Mouse (Mus musculus) adrenal gland, postnatal 36 days (tissue): Measurements from ENCODE around the gene Pigb. TPM values are rescaled to one million over a fixed set of nuclear protein-coding genes. Genes with fewer than 3 reads are reported as not detected.

Source experiments
- DNase-seq, 2 experiments: peaks; one replicate each; pipeline ENCODE4 v3.0.0; 2021; ENCODE audit warnings: mixed read lengths in 1 of 2
- total RNA-seq, 2 experiments: library from RNA; stranded (reverse); gene quantifications; 2 replicates each; pipeline ENCODE4 v1.2.3; 2021

Gene Pigb
- total RNA-seq, 2 experiments from 2014 or later = 12.2 to 15.5 TPM

GRCm38 (mm10) chr9:73045711-73046110, 5.5 kb upstream of the Pigb start:
- DNase-seq = no peak

GRCm38 (mm10) chr9:73045204-73045603, 5.0 kb upstream of the Pigb start:
- no peak for DNase-seq

- DNase-seq = peak; percentile 87 to 93
These were observed 4.2 kb upstream of the Pigb start, which contains the start of gene Rab27a for GRCm38 (mm10) chr9:73044146-73045079. TSS of gene Rab27a (plus strand) at chr9:73044854.

DNA sequence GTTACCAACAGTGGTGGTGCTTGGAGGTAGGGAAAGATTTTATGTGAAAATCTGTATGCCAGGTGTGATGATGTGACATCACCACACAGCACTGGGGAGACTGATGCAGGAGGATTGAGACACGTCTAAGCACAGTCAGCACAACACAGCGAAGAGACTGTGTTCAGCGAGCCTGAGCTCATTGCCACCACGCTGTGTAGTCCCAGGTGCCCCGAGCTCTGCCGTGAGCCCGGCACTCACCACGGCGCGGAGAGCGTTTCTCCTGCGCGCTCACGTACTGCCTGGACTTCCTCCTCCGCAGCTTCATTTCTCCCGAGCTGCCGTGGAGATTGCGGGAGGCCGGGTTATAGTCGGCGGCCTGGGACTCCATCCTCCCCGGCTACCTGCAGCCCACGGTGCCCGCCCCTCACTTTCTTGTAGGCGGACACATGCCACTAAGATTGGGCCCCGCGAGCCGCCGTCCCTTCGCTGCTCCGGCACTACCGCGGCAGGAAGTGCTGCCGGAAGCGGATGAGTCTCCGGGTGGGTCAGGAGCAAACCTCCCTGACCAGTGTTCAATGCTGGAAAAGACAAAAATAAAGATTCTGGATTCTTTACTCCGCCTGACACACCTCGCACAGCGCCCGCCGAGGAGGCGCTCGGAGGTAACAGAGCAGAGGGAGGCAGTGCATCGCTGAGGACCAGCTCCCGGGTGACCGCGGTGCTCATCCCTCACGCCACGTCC, 794 bp downstream of the Pigb start:
- peak; percentile 96 for DNase-seq

DNA sequence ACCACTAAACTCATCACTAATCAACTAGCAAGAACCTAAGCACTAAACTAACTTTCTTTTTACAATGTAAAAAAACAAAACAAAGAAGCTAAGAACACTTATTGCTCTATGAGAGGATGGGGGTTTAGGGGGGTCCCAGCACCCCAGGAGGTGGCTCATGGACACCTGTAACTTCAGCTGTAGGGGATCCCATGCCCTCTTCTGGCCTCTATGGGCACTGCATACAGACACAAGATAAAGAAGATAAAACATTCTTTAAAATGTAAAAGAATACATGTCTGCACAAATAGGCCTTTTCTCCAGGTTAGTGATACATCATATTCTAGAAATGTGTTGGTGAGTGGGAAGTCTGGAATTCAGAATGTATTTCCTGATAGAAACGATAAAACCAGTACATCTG, 6.8 kb downstream of the Pigb start:
- DNase-seq = no peak

DNA sequence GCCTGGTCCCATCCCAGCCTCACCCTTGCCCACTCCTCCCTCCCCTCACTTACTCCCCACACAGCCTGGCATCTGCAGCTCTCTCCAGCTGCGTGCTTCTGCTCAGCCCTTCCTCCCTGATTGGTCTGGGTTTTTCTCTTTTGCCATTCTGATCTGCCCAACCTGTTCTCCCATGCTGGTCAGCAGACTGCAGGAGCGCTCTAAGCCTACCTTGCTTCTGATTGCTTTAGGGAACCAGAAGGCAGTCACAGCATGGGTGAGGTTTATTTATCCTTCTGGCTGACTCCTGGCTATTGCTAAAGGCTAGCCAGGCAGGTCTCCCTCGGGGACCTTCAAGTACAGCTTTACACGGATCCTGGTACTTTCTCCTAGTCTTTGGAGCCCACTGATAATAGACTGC, 8.8 kb downstream of the Pigb start:
- DNase-seq = no peak

DNA sequence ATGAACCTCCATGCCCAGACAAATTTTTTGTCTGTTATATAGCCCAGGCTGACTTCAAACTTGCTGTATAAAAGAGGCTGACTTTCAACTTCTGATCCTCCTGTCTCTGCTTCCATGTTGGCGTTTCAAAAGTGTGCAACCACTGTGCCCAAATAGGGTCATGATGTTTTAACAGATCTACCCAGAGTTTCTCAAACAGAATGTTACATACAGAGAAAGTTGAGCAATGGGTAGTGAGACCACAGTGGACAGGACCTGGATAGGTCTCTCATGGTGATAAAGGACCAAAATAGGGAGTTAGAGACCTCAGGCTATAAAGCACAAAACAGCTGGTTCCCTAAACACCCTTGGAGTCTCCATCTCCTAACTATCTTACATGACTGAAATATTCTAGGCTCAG, 9.7 kb downstream of the Pigb start:
- no peak for DNase-seq

DNA sequence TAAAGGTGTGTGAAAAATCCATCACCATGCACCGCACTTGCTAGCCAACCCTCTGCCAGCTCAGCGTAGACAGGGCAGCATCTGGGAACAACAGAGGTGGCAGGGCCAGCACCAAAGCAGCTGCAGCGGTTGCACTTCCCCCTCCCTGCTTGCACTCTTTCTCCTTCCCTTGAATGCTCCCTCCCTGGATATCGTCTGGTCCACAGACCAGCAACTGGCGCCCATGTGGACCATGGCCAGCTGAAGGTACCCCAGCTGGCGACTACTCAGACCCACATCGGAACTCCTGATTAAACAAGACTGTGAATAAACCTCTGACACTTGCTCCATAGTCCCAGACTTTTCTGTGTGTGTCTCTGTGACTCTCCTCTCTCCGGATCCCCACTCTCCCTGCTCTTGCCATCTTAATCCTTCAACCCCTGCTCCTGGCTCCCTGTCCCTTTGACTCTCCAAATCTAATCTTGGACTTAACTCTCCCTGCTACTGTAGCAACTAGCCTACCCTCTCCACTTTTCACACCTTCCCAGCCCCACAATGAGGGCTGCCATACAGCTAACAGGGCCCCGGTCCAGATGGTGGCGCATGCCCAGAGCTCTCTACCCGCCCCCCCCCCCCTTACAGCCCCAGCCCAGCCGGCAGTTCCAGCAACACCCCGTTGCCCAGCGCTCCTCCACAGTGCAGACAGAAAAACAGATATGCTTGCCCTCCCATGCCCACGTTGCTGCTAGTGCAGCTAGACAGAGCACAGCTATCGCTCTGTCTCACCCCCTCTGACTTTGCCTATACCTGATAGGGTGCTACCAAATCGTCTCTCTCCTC, 14.2 kb downstream of the Pigb start:
- no peak for DNase-seq

GRCm38 (mm10) chr9:73020566-73021097, 19.5 kb downstream of the Pigb start:
- DNase-seq = peak; percentile 40 to 58

DNA sequence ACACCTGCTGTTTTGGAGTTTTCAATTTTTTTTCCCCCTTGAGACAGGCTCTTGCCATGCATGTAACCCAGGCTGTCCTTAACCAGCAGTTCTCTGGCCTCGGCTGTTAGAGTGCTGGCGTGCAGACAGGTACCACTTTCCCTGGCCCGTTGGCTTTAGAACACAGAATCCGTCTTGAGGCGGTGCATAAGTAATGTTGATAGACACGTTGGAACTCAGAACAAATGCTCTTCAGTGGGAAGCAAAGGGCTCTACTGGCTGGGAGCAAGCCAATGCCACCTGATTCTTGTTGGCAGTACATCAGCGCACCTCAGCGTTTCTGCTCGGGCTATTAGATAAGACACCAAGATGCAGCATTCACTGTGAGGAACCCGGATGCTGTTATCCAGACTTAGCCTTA, 20.3 kb downstream of the Pigb start:
- no peak for DNase-seq

DNA sequence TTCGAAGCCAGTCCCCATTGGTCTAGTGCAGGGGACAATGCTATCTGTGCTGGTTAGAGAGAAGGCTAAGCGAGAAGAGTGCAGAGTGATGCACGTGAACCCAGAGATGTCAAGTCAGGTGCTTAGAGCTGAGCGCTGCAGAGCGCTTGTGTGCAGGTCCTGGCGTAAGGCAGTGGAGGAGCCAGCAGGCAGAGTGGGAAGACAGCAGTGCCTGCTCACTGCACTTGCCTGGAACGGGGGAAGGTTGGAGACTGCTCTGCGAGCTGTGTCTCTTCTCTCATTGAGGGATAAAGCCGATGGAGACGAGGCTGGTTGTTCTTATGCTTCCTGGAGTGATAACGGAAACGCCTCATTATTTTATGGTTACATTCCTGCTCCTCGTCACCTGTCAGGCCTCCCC, 25.5 kb downstream of the Pigb start:
- no peak for DNase-seq

- no peak for DNase-seq
These were observed 27.5 kb downstream of the Pigb start for GRCm38 (mm10) chr9:73012629-73013028.

- no peak for DNase-seq
These were observed 31.8 kb downstream of the Pigb start for GRCm38 (mm10) chr9:73008384-73008783.

DNA sequence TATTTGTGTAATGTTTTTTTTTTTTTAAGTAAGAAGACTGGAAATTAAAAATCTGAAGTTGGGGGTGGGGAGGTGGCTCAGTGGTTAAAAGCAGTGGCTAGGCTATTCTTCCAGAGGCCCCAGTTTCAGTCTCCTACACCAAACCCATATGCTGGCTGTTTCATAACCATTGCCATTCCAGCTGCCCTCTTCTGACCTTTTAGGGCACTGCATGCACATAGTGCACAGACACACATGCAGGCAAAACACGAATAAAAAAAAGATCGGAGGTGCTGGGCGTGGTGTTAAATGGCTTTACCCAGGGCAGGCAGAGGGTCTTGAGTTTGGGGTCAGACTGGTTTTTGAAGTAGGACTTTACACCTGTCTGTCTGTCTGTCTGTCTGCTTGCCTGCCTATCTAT, 34.0 kb downstream of the Pigb start:
- no peak for DNase-seq

- DNase-seq = no peak
These were observed 35.1 kb downstream of the Pigb start for GRCm38 (mm10) chr9:73005106-73005505.

DNA sequence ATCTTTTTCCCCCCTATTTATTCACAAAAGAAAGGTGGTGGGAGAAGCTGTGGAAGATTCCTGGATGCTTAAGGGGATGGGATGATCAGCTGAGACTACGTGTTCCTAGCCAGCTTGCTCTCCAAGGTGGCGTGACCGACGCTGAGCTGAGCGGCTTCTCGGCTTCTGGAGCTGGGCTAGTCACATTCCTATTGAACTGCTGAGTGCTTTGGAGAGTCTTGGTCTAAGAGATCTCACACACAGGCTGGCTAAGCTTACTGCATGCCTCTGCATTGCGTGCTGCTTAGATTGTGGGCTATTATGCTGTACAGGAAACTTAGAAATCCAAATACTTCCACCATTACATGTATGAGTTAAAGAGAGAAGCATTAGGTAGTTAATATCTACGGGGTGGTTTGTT, 36.1 kb downstream of the Pigb start:
- no peak for DNase-seq

DNA sequence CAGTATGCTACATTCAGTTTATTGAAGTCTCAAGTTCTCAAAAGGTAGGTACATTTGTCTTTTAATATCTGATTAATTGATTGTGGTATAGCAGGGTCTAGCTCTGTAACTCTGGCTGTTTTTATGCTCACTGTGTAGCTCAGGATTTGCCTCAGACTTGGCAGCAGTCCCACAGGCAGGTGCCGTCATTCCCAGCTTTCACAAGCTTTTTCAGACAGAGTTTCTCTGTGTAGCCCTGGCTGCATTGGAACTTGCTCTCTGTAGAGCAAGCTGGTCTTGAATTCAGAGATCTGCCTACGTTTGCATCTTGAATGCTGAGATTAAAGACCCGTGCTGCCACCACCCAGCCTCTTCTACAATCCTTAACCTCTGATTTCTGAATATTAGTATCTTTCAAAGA, 38.0 kb downstream of the Pigb start:
- peak; percentile 37 to 48 for DNase-seq

DNA sequence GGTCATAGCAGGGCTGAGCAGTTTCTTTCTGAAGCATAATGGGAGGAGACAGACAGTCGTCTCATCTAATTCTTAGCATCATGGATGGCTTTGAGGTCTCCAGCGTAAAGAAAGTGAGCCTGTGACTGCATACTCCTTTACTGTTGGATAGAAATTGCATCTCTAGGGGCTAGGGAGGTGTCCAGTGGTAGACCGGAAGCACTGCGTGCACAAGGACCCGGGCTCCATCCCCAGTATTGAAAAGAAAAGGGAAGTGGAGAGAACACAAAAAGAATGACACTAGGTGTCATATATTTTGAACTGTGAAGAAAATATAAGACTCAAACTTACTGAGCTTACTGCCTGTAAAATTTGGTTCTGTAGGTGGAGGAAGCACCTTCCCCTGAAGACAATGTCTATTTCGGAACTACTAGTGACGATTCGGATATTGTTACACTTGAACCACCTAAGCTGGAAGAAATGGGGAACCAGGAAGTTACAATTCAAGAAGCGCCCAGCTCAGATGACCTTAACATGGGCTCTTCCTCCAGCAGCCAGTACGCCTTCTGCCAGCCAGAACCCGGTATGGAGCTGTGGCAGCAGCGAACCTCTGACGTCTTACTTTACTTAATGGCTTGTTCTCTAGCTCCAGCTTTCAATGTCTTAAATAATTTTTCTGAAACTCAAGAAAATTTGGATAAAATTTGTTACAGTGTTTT, 38.7 kb downstream of the Pigb start:
- no peak for DNase-seq

DNA sequence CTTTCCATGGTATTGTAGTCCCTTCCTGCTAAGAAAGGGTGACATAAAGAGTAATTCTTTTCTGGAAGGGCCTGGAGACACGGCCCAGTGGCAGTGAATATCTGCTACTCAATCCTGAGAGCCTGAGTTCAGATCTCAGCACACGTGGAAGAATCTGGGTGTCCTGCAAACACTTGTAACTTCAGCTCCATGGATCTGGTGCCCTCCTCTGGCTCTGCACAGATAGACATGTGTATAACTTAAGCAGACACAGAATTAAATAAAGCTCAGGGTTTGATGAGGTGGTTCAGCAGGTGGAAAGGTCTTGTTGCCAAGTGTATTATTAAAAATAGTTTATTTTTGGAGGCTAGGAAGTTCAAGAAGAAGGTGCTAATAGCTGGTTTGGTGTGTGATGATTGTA, 39.7 kb downstream of the Pigb start:
- no peak for DNase-seq

GRCm38 (mm10) chr9:72996806-72997205, 43.4 kb downstream of the Pigb start:
- DNase-seq = no peak

DNA sequence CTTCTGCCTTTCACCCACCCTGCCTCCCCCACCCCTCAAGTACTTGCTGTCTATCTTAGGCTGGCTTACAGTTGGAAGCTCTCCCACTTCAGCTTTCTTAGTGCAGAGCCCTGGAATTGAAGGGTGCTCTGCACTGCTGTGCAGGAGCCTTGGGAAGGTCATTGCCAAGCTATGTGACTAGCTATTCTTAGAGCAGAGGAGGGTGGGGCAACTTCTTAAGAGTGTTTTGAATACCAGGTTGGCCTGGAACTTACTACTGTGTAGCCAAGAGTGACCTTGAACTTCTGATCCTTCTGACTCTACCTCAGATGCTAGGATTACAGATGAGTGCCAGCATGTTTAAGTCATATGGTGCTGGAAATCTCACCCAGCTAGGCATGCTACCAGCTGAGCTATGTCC, 44.0 kb downstream of the Pigb start:
- DNase-seq = no peak

DNA sequence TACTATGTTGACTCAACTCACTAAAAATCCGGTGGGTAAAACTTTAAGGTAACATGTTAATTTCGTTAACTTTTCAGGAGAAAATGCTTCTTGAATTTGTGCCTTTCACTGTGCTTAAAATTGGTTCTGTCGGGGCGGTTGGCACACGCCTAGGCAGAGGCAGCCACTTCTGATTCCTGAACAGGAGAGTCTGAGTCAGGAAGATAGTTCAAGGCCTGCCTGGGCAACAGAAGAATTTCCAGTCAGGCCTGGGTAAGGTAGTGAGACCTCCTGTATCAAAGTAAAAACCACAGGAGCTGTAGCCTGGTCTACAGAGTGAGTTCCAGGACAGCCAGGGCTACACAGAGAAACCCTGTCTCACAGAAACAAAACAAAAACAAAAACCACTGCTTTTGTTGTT, 47.6 kb downstream of the Pigb start:
- peak; percentile 39 to 48 for DNase-seq
